Mouse (Mus musculus) gastrocnemius, postnatal 10 days (tissue): ENCODE data around the gene Tubb5. TPM values are rescaled to one million over a fixed set of nuclear protein-coding genes. Genes with fewer than 3 reads are reported as not detected.
A peak's percentile ranks its signal among the peaks of the same experiment; 100 is the strongest.
"Not testable (repeated sequence)": the region's sequence is repeated elsewhere in the genome, so short reads cannot be mapped to it uniquely, and the experiment has no call there.

Source experiments
- DNase-seq: peaks from one replicate; pipeline ENCODE4 v3.0.0; 2021; ENCODE audit warnings: mixed read lengths
- total RNA-seq, 2 experiments: library from RNA; stranded (reverse); gene quantifications; 2 replicates each; pipeline ENCODE4 v1.2.3; 2021

The Tubb5 gene
- total RNA-seq, 2 experiments from 2014 or later = 205 to 251 TPM

DNA sequence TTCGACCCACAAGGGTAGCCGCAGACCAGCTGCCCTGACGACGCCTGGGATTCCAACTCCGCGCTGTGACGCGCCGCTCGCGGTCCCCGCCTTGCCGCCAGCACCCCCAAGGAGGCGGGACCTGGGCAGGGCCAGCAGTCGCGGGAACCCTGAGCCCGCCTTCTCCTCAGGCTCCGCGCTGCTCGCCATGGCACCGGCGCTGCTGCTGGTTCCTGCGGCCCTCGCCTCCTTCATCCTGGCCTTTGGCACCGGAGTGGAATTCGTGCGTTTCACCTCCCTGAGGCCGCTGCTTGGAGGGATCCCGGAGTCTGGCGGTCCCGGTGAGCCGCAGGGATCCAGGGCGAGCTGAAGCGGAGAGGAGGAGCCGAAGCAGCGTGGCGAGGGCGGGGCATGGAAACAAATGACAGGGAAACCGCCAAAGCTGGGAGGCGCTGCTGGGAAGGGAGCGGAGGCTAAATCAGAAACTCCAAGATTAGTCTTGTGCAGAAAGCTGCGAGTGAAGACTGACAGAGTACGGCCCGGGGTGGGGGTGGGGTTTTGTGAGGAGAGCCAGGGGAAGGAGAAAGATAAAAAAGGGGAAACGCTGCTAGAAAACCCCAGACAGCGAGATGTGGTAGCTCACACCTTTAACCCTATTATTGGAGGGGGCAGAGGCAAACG lies 23.2 kb upstream of the Tubb5 start, which contains the start of gene Nrm:
TSS of gene Nrm (plus strand) at position 121 of the 660 bp plus-strand sequence.
- peak; percentile 87 for DNase-seq

- no peak for DNase-seq
Observed at GRCm38 (mm10) chr17:35860831-35861197, 22.7 kb upstream of the Tubb5 start.

DNA sequence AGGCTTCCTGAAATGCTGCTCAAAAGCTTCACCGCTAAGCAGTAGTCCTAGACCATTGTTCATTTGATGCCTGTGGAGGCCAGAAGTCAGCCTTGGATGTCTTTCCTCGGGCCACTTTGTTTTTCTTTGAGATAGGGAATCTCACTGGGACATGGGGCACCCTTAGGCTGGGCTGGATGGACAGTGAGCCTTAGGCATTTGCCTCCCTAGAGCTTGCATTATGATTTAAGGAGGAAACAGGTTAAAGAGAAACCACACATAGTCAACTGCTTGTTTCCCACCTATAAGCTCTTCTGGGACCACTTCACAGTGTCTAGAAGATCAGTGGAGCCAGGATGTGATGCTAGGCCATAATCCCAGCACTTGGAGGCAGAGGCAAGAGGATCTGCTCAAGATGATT lies 21.7 kb upstream of the Tubb5 start:
- DNase-seq = no peak

- no peak for DNase-seq
Observed at GRCm38 (mm10) chr17:35859371-35859770, 21.3 kb upstream of the Tubb5 start.

DNA sequence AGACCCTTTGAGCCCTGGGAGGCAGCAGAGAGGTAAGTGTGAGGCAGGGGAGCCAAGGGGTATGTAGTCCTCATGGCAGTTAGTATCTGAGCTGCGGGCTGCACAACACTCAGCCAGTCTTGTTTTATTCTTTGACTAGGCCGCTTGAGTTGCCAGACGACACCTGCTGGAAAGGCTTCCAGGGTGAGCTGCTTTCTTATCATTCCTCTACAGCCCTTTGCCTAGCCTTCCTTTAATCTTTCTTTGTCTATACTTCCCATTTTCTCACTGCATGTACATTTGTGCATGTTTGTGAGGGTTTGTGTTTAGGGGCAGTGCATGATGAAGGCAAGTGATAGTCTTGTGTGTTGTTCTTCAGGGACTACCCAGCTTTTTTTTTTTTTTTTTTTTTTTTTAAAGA lies 12.9 kb upstream of the Tubb5 start:
- DNase-seq = no peak

- no peak for DNase-seq
Observed at GRCm38 (mm10) chr17:35848112-35848511, 10.0 kb upstream of the Tubb5 start.

DNA sequence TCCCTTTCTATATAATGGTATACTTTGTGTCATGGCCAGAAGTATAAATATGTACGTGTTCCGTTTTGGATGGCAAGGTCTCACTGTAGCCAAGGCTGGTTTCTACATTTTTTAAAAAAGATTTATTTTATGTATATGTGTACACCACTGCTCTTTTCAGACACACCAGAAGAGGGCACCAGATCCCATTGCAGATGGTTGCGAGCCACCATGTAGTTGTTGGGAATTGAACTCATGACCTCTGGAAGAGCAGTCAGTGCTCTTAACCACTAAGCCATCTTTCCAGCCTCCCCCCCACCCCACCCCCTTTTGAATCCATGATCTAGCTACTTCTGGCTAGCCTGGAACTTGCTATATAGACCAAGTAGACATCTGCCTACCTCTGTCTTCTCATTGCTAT lies 5.4 kb upstream of the Tubb5 start:
- DNase-seq = no peak

- DNase-seq = no peak
Observed at GRCm38 (mm10) chr17:35842006-35842405, 3.9 kb upstream of the Tubb5 start.

GRCm38 (mm10) chr17:35841076-35841950 lies 3.2 kb upstream of the Tubb5 start, which contains the start of gene Mdc1:
Gene Mdc1, plus strand, starts transcription at chr17:35841515.
- DNase-seq = peak; percentile 96

GRCm38 (mm10) chr17:35840561-35840960 lies 2.5 kb upstream of the Tubb5 start:
- no peak for DNase-seq

DNA sequence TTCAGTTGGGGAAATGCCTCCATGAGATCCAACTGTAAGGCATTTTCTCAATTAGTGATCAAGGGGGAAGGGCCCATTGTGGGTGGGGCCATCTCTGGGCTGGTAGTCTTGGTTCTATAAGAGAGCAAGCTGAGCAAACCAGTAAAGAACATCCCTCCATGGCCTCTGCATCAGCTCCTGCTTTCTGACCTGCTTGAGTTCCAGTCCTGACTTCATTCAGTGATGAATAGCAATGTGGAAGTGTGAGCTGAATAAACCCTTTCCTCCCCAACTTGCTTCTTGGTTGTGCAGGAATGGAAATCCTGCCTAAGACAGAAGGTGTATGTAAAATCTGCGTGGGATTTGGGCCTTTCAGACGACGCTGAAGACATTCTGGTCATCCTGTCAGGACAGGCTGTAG lies 896 bp upstream of the Tubb5 start:
- not testable (repeated sequence) for DNase-seq

- DNase-seq = no peak
Observed at GRCm38 (mm10) chr17:35838570-35838969, 464 bp upstream of the Tubb5 start.

DNA sequence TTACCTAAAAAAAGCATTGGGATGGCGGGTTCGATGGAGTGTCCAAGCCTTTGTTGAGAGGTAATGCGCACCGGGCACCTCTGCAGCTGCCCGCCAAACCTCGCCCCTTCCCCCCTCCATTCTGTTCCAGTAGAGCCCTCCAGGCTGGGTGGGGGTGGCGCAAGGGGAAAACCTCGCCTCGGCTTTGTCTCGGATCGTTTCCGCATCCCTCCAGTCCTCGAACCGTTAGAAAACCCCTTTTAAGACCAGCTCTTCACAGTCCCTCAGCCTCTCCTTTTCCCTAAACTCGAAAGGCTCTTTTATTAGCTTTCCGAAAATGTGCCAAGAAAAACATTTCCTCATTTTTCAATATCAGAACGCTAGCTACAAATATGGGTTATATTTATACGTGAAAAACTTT lies 619 bp downstream of the Tubb5 start:
- DNase-seq = peak; percentile 53

DNA sequence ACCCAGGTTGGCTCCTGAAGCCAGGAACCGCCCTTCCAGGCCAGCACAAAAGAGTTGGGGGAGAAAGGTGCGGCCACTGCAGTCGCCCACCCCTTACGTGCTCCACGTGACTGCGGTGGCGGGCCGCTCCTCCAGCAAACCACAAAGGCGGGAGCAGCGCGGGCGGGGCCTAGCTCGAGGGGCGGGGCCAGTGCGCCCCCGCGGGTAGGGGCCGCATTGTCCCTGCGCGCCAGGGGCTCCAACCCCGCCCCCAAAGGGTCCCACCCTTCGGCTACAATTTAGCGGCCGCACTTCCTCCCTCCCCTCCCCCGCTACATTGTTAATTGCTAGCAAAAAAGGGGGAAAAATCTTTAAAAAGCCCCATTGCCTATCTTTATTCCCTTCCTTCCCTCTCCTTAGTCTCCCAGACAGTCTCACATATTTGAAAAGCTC lies 1.1 kb downstream of the Tubb5 start:
- peak; percentile 83 for DNase-seq

- peak; percentile 83 for DNase-seq
Observed at GRCm38 (mm10) chr17:35836178-35836965, 1.7 kb downstream of the Tubb5 start.

DNA sequence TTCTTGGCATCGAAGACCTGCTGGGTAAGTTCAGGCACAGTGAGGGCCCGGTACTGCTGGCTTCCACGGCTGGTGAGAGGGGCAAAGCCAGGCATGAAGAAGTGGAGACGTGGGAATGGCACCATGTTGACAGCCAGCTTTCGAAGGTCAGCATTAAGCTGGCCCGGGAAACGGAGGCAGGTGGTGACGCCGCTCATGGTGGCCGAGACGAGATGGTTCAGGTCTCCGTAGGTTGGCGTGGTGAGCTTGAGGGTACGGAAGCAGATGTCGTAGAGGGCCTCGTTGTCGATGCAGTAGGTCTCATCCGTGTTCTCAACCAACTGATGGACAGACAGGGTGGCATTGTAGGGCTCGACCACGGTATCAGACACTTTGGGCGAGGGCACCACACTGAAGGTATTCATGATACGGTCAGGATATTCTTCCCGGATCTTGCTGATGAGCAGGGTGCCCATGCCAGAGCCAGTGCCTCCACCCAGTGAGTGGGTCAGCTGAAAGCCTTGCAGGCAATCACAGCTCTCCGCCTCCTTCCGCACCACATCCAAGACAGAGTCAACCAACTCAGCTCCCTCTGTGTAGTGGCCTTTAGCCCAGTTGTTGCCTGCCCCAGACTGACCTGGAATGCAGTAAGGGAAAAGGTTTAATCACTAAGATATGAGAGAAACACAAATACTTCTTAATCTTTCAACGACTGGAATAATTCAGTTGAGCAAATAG lies 2.5 kb downstream of the Tubb5 start:
- no peak for DNase-seq

DNA sequence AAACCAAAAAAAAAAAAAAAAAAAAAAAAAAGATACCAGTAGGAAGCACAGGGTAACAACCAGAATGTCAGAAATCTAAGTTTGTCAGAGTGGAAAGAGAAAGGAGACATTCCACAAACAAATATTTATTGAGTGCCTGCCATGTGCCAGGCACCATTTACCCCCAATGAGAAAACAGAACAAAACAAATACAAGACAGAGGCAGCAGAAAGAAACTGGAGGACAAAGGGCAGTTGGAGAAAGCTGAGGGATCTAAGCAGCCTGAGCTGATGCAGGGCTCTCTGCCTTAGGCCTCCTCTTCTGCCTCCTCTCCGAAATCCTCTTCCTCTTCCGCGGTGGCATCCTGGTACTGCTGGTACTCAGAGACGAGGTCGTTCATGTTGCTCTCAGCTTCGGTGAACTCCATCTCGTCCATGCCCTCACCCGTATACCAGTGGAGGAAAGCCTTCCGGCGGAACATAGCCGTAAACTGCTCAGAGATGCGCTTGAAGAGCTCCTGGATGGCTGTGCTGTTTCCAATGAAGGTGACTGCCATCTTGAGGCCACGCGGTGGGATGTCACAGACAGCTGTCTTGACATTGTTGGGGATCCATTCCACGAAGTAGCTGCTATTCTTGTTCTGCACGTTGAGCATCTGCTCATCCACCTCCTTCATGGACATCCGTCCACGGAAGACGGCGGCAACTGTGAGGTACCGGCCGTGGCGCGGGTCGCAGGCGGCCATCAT lies 3.2 kb downstream of the Tubb5 start:
- DNase-seq = peak; percentile 18

GRCm38 (mm10) chr17:35833894-35834293 lies 4.2 kb downstream of the Tubb5 start:
- no peak for DNase-seq

DNA sequence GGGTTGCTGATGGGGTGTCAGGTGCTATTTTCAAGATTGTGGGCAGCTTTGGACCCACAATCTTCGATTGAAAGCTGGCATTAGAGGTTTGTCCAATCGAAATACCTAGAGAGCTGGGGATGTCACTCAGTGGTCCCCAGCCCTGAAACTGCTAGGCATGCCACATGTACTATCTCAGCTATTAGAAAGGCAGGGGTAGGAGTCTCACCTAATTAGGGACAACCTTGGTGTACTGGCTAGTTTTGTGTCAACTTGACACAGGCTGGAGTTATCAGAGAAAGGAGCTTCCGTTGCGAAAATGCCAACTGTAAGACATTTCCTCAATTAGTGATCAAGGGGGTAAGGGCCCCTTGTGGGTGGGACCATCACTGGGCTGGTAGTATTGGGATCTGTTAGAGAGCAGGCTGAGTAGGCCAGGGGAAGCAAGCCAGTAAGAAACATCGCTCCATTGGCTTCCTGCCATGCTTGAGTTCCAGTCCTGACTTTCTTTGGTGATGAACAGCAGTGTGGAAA lies 4.8 kb downstream of the Tubb5 start:
- DNase-seq = peak; percentile 20

- DNase-seq = no peak
Observed at GRCm38 (mm10) chr17:35832400-35833238, 5.5 kb downstream of the Tubb5 start.
